Mouse (Mus musculus) left cerebral cortex, adult 18-20 months (tissue): ENCODE data around the gene Ccr1. TPM values are rescaled to one million over a fixed set of nuclear protein-coding genes. Genes with fewer than 3 reads are reported as not detected.
A peak's percentile ranks its signal among the peaks of the same experiment; 100 is the strongest.
"Not testable (repeated sequence)": the region's sequence is repeated elsewhere in the genome, so short reads cannot be mapped to it uniquely, and the experiment has no call there.

Experiments used
- DNase-seq, 2 experiments: peaks; one replicate each; pipeline ENCODE4 v3.0.0; 2021 to 2022; ENCODE audit warnings: low spot score in 2 of 2, mixed read lengths in 1 of 2
- long read RNA-seq, 2 experiments: library from polyadenylated mRNA; stranded (forward); transcript quantifications; one replicate each; pipeline ENCODE4 v2.0.0; 2021
- total RNA-seq, 2 experiments: library from RNA; stranded (reverse); gene quantifications; 2 replicates each; pipeline ENCODE4 v1.2.3; 2021

Gene Ccr1
- not detected for total RNA-seq
- long read RNA-seq, experiment 1, result 0 reads
- long read RNA-seq, experiment 2, result 0 reads

DNA sequence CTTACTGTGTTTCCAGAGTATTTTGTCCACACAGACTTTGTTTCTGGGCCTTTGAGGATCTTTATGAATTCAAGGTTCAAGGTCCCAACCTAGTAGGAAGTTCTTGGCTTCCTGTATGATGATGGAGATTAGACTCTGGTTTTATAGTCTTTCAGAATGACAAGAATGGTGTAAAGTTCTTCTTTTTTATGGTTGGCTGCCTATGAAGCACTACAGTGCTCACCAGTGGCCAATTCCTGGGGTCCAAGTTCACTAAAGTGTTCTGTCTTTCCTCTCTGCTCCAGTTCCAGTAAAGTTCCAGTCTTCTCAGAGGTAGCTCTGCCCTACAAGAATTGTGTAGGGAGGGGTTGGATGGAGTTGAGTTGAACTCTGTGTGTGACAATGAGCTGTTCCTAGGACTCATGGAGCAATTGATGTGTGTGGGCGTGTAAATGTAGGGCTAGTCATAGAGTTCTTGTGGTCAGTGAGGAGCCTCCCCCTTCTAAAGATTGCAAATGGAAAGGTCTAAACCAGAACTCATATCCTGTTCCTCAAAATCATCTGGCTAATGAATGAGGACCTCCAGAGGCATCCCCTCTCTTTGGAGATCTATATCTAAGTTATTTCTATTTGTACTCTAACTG, at the start of gene Ccr1:
Gene Ccr1, minus strand, starts transcription at position 403 of the 623 bp plus-strand sequence.
- DNase-seq, result no peak

DNA sequence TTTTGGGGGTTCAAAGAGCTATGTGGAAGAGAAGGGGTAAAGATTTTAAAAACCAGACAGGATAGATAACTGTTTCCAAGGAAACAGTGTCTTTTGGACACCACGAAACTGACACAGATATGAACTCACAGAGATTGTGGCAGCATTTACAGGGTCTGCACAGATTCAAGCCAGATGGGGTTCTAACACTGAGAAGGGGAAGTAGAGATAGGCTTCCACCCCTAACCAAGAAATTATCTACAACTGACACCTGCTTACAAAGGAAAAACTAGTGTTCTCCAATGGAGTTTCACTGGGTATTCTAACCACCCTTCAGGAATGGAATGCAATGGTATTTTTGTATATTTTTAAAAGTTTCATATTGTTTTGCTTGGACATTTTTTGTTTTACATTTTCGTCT, 47.6 kb upstream of the Ccr1 start:
- no peak for DNase-seq

DNA sequence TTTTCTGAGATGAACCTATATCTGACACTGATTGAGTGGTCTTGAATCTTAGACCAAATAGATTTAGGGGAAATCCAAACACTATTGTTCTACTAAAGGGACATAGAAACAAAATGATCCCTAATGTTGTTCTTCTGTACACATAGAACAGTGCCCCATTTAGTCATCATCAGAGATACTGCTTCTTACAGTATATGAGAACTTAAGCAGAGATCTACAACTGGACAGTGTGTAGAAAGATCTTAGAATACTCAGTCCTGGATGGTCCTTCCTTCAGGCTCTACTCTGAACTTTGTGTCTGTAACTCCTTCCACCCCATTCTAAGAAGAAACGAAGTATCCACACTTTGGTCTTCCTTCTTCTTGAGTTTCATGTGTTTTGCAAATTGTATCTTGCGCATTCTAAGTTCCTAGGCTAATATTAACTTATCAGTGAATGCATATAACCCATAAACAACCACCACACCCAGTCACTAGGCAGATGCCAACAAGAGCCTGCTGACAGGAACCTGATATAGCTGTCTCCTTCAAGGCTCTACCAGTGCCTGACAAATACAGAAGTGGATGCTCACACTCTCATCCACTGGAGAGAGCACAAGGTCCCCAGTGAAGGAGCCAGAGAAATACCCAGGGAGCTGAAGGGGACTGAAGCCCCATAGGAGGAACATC, 46.6 kb upstream of the Ccr1 start:
- no peak for DNase-seq

GRCm38 (mm10) chr9:124013270-124013669, 44.8 kb upstream of the Ccr1 start:
- DNase-seq, result no peak

- no peak for DNase-seq
Observed at GRCm38 (mm10) chr9:124012691-124013090, 44.2 kb upstream of the Ccr1 start.

DNA sequence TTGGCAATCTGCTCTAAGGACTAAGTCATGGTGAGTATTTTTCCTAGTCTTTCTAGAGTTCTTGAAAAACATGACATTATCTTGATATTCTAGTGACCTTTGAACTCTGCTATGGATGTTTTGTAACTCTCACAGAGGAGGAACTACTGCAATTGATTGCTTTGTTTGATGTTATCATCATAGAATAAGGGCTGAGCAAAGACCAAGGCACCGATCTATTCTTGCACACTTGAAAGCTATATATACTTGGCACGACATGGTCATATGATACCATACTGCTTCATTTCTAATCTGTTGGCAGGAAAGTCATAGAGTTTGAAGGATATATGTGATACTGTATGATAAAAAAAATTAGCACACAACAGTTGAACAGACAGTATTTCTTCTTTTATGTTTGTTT, 31.3 kb upstream of the Ccr1 start:
- DNase-seq, result no peak

- no peak for DNase-seq
Observed at GRCm38 (mm10) chr9:123997719-123998118, 29.2 kb upstream of the Ccr1 start.

GRCm38 (mm10) chr9:123991312-123991906, 22.9 kb upstream of the Ccr1 start:
- peak; percentile 17 to 33 for DNase-seq

DNA sequence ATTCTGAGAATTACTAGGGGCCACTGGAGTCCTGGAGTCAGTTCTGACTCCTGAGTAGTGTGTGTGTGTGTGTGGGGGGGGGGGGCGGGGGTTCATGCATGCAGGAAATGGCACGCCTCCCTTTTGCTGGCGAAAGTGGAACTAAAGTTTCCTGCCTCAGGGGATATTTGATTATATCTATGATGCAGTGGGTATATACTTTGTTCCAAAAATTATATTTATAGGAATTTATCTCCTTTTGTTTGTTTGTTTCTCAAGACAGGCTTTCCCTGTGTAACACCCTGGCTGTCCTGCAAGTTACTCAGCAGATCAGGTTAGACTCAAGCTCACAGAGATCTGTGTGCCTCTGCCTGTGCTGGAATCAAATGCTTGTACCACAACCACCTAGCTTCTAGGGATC, 21.2 kb upstream of the Ccr1 start:
- DNase-seq, result no peak

DNA sequence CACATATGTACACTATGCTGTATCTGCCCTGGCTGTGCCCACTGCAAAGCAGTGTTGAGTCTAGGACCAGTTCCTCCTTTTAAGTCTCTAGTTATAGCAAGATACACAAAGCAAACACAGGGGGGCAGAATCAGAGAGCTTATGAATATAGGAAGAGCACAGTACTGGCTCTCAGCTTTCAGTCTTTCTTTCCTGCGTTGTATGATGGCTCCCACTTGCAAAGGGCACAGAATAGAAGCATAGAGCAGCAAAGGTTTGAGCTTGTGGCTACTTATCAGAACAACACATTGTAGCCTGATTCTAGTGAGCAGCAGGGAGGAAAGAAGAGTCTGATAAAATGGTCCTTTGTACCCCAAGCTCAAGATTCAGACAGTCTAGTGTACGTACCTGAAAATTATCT, 17.7 kb upstream of the Ccr1 start:
- DNase-seq, result peak in 1 of 2 experiments; percentile 2

- DNase-seq, result no peak
Observed at GRCm38 (mm10) chr9:123984943-123985342, 16.5 kb upstream of the Ccr1 start.

DNA sequence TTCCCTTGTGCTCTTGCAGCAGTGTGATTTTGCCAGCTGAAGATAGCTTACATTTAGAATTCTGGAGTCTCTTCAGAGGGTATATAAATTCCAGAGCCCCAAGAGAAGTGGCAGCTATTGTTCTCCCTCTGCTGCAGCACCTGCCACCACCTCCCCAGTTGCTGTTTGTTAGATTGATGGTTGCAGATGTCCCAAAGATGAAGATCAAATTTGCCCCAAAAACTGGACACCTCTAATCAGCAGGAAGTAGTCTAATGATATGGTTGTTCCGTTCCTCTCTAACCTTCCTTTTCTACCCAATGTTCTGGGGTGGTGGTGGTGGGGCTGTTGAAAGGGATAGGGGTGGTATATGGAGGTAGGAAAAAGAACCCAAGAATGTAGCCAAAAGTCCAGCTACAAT, 14.2 kb upstream of the Ccr1 start:
- no peak for DNase-seq

GRCm38 (mm10) chr9:123981909-123982308, 13.4 kb upstream of the Ccr1 start:
- no peak for DNase-seq

- DNase-seq, result not testable (repeated sequence)
Observed at GRCm38 (mm10) chr9:123980858-123981475, 12.5 kb upstream of the Ccr1 start.

- no peak for DNase-seq
Observed at GRCm38 (mm10) chr9:123978308-123978707, 9.8 kb upstream of the Ccr1 start, which contains the start of gene Ccr1l1. Ccr1l1 (minus strand) TSS chr9:123978408.

- no peak for DNase-seq
Observed at GRCm38 (mm10) chr9:123976876-123977663, 8.6 kb upstream of the Ccr1 start.

- no peak for DNase-seq
Observed at GRCm38 (mm10) chr9:123975630-123976029, 7.1 kb upstream of the Ccr1 start.

GRCm38 (mm10) chr9:123966858-123967495, 1.5 kb downstream of the Ccr1 start:
- DNase-seq, result not testable (repeated sequence)

GRCm38 (mm10) chr9:123964776-123965175, 3.7 kb downstream of the Ccr1 start:
- DNase-seq, result no peak

DNA sequence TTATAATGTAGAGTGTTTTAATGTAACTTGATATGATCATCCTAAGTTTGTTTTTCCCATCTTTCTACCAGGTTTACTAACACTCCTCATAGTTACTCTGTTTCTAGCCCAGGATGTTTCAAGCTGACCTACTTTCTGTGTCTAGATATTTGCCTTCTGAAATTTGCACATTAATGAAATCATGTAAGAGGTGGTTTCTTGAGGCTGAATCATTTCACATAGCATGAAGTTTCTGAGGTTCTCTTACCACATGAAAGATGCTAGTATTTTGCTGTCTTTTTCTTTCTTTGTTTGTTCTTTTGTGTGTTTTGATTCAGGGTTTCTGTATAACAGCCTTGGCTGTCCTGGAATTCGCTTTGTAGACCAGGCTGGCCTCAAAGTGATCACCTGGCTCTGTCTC, 8.3 kb downstream of the Ccr1 start:
- DNase-seq, result no peak
